Mouse (Mus musculus) layer of hippocampus, adult 8-10 months (tissue): ENCODE results near the gene Rasgrp4. TPM values are rescaled to one million over a fixed set of nuclear protein-coding genes. Genes with fewer than 3 reads are reported as not detected.
"Not testable (repeated sequence)": the region's sequence is repeated elsewhere in the genome, so short reads cannot be mapped to it uniquely, and the experiment has no call there.

ENCODE experiments used
- DNase-seq, 2 experiments: peaks; one replicate each; pipeline ENCODE4 v3.0.0; 2022; ENCODE audit warnings: low spot score in 2 of 2
- total RNA-seq, 4 experiments: library from RNA; stranded (reverse); gene quantifications; 2 replicates each; pipeline ENCODE4 v1.2.4; 2022

Gene Rasgrp4
- total RNA-seq, result 1 to 10 TPM in 1 of 4 experiments, under 1 TPM in 3; 0.72 to 2.3 (median 0.93) TPM

DNA sequence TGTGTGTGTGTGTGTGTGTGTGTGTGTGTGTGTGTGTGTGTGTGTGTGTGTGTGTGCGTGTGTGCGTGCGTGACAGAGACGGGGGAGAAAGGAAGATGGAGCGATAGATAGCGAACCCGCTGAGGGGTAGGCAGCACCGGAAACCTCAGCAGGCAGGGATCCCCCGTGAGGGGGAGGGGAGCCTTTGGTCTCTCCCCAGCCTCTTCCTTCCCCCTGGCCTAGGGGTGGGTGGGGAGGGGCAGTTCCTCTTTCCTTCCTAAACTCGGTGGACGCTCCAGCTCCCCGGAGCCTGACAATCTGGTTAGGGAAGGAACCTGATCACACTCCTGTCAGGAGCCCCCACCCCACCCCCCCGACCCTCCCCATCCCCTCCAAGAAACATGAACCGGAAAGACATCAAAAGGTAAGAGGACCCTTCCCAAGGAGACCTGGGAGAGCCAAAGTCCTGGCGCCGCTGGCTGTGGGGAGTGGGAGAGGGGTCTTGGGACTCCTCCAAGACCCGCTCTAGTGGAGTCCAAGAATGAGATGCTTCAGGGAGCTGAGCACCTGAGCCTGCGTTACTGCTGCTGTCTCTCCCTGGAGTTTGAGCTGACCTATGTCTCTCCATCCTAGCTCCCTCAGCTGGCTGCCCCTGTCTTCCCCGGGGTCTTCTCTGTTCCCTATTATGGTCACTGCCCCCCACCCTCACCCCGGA, at the start of gene Rasgrp4:
Gene Rasgrp4 (plus strand): TSS at position 159 of the 694 bp plus-strand sequence.
- DNase-seq, result no peak

DNA sequence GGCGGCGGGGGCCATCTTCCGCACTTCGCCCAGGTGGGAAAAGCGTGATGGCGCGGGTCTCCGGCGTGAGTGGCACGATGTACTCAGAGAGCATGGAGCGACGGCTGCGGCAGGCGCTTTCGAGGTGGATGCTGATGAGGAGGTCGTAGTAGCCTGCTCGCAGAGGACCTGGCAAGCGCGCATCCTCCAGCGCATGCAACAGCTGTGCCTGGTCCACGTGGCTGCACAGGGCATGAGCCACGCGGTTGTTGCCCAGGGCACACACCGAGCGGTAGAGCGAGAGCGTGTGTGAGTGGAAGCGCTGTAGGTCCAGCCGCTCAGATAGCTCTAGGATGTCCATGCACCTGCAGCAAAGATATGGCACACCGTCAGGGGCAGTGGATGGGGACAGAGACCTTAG, 48.7 kb upstream of the Rasgrp4 start:
- no peak for DNase-seq

DNA sequence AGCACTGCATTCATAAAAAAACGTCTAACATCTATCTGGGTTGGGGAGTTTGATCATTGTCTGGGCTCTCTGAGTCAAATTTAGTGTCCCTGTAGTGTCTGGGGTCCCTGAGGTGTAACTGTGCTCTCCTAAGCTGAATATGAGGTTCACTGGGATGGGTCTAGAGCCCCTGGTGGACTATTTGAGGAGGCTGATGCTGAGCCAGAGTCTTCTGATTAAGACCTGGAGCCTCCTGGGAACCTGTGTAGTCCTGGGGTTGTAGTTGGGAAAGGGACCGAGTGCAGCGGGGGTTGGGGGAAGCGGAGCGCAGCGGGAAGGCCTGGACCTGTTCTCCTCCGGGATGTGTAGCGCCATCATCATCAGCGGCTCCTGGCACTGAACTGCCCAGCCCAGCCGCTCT, 47.7 kb upstream of the Rasgrp4 start:
- no peak for DNase-seq

DNA sequence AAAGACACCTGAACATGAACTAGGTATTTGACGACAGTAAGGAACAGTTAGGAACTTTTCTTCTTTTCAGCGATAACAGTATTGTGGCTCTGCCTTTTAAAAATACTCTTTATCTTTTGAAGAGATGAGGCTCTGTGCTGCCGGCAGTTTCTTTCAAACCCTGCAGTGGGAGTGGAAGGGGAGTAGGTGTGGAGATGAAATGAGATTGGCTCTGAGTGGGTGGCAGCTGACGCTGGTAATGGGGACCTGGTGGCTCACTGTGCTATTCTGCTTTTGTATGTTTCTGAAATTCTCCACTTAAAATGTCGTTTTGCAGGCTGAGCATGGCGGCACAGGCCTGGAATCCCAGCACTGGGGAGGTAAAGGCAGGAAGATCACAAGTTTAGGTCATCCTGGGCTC, 45.8 kb upstream of the Rasgrp4 start:
- DNase-seq, result peak; percentile 26 to 35

DNA sequence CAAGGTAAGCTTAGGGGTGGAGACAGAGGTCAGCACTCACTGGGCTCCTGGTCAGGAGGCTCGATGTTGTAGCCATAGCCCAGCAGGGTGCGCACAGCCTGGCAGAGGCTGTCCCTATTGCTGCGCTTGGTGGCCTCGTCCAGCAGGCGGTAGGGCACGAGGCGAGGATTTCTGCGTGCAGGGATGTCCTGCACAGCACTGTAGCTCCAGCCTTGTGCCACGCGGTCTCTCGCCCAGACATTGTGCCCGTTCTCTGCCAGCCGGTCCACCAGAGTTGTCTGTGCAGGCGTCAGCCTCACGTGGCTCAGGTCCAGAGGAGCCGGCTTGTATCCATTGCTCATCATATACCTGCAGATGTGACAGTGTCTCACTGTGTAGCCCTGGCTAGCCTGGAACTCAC, 37.5 kb upstream of the Rasgrp4 start:
- no peak for DNase-seq

DNA sequence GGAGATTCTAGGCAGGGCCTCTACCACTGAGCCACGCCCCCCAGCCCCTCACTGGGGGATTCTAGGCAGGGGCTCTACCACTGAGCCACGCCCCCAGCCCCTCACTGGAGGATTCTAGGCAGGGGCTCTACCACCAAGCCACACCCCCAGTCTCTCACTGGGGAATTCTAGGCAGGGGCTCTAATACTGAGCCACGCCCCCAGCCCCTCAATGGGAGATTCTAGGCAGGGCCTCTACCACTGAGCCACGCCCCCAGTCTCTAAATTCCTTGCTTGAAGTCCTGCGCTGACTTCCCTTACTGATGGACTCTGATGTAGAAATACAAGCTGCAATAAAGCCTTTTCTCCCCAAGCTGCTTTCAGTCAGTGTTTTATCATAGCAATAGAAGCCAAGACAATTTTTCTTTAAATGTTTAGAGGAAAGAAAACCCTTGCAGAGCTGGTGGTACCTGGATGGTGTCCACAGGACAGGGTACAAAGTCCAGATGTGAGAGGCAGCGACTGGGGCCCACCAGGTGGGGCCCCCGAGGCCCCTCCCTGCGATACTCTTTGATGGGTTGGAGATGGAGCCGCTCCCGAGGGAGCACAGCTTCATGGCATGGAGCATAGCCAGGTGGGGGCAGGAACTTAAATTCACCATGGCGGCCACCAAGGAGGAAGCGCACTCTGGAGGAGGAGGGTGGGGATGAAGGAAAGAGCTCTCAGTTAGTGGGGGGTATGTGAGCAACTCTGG, 33.2 kb upstream of the Rasgrp4 start:
- DNase-seq, result no peak

DNA sequence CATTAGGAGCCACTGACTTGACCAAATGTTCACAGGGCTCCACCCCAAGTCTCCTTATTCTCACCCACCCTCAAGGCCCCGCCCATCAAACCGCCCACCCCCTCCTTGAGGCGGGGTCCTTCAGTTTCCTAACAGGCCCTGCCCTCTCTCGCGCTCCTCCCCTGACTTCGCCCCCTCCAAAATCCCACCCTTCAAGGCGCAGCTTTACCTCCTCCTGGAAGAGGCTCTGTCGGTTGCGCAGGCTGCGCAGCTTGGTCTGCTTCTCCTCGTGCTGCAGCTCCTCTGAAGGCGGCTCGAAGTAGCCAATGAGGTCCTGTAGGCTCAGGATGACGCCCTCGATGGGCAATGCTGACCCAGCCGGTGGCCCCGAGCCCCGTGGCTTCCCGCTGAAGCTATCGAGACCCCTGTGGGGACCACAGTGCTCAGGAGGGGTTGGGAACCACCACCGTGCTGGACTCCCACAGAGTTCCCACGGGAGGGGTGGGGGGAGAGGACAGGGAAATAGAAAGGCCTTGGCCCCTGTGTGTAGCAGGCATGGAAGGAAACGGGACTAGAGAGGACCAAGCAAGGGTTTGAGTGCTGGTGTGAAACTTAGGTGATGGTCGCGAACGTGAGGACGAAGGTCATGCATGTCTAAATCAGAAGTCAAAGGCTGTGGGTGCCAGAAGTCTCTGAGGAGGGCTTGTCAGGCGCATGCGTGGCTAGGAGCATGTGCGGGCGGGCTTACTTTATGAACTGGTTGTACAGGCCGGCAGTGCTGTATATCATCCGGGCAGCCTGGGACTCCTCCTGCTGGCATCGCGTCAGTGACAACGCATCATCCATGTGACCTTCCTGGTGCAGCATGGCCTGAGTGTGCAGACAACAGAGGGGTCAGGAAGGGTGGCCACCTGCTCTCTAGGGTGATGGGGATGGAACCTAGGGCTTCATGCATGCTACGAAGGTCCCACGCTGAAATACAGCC, 25.4 kb upstream of the Rasgrp4 start:
- DNase-seq, result no peak

DNA sequence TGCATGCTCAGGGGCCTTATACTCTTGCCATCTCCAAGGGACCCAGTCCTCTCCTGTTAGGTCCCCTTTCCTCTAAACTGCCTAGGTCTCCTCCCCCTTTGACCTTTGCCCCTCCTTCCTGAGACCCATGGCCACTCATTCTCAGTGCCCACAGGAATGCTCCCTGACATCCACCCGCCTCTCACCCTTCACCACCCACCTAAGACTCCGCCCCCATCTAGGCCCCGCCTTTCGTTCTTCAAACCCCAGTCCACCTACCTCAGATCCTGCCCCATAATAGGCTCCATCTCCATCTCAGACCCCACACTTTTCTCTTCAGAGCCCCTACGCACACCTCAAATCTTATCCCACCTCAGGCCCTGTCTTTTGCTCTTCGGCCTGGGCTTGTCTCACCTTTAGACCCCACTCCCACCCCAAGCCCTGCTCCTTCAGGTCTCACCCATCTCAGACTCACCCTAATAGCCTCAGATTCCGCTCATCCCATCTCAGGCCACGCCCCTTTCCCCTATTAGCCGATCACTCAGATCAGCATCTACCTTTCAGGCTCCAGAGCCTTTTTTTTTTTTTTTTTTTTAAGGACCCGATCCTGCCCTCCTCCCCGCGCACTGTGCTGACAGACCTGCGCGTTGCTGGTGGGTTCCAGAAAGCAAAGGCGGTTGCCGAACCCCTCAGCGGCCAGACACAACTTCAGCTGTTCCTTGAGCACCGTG, 16.4 kb upstream of the Rasgrp4 start:
- no peak for DNase-seq

DNA sequence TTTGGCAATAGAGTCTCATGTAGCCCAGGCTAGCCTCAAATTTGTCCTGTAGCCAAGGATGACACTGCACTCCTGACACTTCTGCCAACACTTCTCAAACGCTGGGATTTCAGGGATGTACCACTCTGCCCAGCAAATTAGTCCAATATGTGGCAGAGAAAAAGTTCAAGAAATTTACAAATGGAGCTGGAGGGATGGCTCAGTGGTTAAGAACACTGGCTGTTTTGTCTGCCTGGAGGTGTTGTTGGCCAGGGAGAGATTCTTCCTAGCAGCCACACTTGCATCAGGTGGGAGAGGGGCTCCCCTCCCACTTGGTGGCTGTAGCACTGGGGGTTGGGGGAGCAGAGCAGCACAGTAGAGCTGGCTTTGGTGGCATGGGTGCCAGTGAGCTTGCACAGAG, 15.1 kb upstream of the Rasgrp4 start:
- DNase-seq, result no peak

DNA sequence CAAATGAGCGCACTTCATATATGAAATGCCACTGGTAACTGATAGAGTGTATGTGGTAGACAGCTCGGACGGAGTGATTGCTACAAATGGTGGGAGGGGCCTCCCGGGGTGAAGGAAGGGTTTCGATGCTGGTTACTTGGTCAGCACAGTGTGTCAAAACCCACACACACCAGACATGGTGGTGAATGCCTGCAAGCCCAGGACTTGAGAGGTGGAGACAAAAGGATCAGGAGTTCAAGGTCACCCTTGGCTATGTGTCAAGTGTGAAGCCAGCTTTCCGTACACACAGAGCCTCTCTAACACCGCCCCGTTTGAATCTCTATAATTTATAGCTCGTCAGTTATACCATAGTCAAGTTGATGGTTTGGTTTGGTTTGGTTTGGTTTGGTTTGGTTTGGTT, 11.8 kb upstream of the Rasgrp4 start:
- no peak for DNase-seq

DNA sequence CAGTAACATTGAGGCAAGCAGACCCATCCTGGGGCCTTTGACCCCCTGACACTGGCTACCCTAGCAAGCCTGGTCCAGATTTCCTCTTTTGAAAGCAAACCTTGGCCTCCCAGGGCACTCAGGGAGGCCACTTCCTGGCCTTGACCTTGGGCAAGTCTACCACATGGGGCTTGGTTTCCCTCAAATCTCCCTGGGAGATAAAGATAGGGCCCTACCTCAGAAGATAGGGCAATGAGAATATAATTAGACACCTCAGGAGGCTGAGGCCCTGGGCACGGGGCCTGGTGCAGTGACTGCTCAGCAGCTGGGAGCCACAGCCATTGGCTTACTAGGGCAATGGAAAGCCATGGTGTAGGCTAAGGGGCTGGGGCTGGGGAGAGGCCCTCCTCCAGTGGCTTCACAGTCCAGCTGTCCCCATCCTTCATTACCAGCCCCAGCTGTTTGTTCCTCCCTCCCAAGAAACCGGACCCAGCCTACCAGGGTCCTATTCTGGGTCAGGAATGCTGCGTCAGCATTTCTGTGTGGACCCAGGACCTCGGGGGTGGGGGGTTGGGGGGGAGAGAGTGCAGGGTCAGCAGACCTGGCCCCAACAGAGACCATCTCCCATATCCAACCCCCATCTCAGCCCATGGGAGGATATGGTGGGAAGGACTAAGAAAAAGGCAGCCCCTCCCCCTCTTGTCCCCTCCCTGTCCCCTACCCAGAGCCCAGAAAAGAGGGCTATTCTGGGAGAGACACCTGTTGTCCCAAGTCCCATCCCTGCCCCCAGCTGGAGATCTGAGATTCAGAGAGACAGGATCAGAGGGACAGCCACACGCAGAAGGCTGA, 10.9 kb upstream of the Rasgrp4 start:
- no peak for DNase-seq

DNA sequence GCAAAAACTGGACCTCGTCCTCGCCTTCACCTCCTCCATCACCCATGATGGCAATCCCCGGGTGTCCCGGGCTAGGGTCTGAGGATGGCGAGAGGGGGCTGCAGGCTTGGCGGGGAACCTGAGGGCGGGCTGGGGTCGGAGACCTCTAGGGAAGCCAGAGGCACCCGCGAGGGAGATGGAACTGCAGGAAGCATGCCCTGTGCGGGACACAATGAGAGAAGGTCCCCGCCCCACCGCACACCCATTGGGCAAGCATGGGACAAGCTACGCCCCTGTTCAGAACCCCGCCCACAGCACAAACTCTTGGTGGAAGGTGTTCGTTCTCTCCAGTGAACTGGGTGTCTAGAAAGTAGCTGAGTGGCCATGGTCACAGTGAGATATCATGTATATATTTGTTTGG, 9.7 kb upstream of the Rasgrp4 start, which contains the start of gene Ryr1:
Gene Ryr1 (minus strand): TSS at position 210 of the 400 bp plus-strand sequence.
- DNase-seq, result no peak

DNA sequence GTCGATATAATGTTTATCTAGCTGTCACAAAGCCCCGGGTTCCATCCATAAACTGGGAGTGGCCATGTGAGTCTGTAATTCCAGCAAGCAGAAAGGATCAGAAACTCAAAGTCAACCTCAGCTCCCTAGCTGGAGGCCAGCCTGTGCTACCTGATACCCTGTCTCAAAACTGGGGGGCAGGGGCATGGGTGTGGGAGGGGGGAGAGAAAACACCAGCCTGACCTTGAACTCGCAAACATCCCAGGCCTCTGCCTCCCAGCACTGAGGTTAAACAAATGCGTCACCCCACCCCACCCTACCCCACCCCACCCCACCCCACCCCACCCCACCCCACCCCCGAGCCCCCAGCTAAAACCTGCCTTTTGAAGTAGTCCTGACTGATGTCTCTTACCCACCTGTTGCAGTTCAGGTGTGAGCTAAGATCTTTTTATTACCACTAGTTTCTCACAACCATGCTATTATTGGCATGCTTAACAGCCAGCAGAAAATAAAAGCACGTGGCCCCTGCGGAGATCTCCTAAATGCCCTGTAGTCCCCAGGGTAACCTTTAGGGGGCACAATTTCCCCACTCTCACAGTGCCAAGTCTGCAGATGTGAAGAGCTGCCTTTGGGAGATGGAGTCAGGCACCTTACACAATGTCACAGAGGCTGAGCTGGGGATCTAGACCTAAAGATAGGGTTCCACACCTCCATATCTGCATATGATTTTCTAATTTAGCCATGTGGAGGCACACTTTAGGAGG, 8.3 kb upstream of the Rasgrp4 start:
- DNase-seq, result peak in 1 of 2 experiments; percentile 45

DNA sequence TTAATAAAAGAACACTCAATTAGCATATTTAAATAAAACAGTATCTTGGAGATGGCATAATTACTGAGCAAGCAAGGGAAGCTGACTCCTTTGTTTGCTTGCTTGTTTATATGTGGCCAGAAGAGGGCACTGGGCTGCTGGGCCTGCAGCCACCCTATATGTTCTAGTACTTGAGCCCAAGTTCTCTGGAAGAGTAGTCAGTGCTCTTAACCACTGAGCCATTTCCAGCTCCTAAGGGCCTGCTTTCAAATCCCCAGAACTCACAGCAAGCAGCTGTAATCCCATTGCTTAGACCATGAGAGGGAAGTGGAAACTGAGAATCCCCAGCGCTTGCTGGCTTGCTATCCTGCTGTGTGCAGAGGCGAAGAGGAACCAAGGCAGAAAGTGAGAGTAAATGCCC, 5.9 kb upstream of the Rasgrp4 start:
- no peak for DNase-seq

DNA sequence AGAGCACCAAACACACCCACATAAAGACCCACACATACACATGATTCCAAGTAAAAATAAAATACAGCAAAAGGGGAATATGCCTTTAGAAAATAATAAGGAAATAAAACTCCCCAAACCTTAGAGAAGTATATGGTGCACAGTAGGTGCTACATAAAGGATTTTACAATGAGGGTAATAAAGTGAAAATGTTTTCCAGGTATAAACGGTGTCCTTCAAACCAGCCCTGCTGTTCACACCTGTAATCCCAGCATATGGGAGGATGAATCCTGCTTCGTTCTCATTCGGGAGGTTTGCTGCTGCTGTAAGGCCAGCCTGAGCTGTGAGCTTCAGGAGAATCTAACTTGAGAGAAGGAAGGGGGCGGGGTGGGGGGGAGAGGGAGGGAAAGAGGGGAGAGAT, 421 bp upstream of the Rasgrp4 start:
- DNase-seq, result no peak

DNA sequence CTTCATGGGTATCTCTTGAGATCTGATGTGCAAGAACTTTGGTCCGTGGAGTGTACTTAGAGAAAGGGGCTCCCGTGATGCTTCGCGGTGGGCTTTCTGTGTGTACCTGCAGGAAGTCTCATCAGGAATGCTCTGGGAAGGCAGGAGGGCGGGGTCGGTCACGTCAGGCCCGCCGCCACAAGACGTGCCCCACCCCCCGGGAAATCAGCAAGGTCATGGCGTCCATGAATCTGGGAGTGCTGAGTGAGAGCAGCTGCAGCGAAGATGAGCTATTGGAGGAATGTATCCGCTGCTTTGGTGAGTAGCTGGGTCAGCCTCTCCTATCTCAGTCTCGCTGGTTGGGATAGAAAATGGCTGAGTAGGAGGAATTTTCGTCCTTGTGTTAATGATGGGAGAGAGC, 2.8 kb downstream of the Rasgrp4 start:
- DNase-seq, result no peak

DNA sequence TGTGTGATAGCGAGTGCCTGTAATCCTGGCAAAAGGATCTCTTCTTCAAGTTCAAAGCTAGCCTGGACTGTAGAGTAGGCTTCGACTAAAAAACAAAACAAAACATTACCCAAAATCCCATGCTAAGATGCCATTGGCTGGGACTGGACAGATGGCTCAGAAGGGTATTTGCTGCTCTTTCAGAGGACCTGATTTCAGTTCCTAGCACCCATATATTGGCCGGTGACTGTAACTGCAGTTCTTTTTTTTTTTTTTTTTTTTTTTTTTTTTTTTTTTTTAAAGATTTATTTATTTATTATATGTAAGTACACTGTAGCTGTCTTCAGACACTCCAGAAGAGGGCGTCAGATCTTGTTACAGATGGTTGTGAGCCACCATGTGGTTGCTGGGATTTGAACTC, 4.6 kb downstream of the Rasgrp4 start:
- DNase-seq, result not testable (repeated sequence)

DNA sequence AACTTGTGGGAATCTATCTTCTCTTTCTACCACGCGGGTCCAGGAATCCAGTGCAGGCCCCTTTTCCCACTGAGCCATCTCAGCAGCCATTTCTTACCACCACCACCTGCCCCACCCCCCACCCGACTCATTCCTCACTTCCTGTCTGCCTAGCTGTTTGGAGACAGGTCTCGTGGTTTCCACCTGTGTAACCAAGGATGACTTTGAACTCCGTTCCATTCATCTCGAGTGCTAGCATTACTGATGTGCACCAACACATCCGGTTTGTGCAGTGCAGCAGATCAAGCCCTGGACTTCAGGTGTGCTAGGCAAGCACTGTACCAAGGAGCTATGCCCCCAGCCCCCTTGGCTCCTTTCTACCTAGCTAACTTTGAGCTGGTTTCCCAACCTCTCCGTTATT, 6.8 kb downstream of the Rasgrp4 start:
- no peak for DNase-seq

DNA sequence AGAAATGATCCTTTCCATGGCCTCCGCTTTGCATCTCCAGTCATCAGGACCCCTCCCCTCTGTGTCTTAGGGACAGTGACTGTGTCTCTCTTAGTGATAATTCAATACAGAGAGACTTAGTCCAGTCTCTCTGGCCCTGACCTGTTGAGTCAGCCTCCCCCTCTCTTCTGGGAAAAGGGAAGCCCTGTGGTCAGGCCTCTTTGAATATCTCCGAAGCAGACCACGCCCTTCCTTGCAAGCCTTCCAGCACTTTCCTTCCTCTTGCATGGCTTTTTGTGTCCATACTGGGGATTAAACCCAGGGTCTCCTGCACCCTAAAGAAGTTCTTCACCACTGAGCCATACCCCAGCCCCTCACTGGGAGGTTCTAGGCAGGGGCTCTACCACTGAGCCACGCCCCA, 9.4 kb downstream of the Rasgrp4 start:
- no peak for DNase-seq
